Mouse (Mus musculus): Measurements from ENCODE around the gene Ppp1ca.

DNA sequence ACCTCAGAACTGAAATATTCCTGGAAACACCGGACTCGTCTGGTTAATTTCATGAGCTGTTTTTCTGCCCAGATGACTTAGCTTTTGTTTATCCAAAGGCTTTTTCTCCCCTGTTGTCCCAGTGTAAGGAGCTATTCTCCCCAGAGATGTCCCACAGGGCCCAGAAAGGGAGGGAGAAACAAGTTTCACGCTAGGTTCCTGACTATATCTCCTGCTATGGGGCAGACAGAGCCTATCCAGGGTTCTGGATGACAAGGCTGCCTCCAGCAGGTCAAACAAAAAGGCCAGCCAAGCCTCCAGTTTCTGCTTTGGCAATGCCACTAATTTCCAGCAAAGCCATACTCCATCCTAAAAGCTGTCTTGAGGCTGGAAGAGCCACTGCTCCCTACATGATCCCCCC, 26.0 kb downstream of the Ppp1ca start:
- TF ChIP-seq CTCF (IDR thresholded peaks at IDR 0.05; ENCODE audit: low read depth, low read length): no peak
- no peak for TF ChIP-seq POLR2A (IDR thresholded peaks at IDR 0.05; ENCODE audit: insufficient read depth, low read length)
